Mouse (Mus musculus) kidney, postnatal 36 days (tissue): ENCODE measurements around the gene Ubap2.

Source experiments
- DNase-seq, 2 experiments: peaks; one replicate each; pipeline ENCODE4 v3.0.0; 2021 to 2022; ENCODE audit warnings: mixed read lengths in 2 of 2

Ubap2 gene

DNA sequence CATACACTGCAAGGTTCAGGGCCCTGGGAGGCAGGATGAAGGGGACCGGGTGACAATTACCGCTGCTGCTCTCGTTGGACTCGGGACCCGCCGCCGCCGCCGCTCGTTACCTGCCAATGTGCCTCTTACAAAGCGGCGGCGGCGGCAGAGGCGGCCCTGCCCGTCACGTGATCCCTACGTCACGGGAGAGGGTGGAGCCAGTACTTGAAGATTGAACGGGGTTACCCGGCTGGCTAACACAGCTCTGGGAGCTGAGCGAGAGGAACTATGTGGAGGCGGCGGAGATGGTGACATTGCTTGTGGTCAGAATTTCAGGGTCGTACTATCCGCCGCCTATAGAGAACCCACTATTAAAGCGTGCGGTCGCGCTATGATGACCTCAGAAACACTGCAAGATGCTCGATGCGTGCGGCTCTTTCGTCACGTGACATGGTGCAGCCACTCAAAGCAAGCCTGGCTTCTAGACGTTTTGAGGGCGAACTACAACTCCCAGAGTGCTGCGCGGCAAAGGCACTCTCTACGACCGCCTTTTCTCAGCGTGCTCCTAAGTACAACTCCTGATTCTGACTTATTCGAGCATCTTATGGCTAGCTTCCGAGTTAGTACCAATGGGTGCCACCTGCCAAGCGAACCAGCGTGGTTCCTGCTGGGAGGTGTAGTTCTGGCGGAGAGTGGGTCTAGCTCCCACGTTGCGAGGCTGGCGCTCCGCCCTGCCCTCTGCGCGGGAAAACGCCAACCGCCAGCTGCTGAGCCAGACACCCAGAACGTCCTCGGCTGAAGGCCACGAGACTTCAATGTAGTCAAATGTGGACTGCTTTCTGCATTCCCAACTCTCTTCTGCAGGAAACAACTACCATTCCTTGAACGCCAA, at the start of gene Ubap2:
Gene Ubap2 (minus strand): TSS at position 165 of the 871 bp plus-strand sequence.
- peak; percentile 99 for DNase-seq

DNA sequence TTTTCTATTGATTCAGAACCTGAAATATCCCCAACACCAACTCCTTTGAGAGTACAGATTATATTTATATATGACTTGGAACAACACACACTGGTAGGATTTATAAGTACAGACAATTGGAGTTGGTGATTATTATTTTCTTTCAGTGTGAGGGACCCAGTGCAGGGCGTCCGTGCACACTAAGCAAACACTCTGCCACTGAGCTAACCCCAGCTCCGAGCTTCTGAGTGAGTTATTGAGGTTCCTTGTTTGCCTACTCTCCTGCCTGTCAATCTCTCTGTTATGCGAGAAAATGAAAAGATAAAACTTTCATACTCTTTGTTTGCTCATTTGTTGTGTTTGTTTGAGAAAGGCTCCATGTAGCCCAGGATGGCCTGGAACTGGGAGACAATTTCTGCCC, 46.0 kb upstream of the Ubap2 start:
- DNase-seq = no peak

DNA sequence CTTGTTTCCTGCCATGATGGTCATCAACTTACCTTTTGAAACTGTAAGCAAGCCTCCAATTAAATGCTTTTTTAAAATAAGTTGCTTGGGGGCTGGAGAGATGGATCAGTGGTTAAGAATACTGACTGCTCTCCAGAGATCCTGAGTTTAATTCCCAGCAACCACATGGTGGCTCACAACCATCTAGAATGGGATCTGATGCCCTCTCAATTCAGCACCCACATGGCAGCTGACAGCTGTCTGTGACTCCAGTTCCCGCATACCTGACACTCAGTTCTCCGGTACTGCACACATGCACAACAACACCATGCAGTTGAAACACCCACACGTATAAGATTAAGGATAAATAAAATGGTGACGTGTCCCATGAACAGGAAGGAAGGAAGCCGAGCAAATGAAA, 43.3 kb upstream of the Ubap2 start:
- peak in 1 of 2 experiments; percentile 24 for DNase-seq

DNA sequence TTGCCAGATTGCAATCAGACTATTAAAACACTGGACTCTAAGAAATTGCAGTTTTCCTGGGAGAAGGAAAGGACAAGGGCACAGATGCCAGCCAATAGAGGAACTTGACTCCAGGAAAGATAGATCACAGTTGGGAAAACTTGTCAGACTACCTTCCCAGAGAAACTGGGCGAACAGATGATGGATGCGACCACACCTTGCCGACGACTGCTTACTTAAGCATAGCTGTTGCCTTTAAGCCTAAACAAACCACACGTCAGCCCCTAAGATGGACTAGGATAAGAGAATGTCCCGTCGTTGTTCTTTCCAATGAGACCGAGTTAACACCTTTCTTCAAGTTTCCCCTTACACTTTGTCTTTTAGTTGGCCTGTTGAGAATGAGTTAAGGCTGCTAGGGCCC, 40.2 kb upstream of the Ubap2 start:
- peak in 1 of 2 experiments; percentile 19 for DNase-seq

DNA sequence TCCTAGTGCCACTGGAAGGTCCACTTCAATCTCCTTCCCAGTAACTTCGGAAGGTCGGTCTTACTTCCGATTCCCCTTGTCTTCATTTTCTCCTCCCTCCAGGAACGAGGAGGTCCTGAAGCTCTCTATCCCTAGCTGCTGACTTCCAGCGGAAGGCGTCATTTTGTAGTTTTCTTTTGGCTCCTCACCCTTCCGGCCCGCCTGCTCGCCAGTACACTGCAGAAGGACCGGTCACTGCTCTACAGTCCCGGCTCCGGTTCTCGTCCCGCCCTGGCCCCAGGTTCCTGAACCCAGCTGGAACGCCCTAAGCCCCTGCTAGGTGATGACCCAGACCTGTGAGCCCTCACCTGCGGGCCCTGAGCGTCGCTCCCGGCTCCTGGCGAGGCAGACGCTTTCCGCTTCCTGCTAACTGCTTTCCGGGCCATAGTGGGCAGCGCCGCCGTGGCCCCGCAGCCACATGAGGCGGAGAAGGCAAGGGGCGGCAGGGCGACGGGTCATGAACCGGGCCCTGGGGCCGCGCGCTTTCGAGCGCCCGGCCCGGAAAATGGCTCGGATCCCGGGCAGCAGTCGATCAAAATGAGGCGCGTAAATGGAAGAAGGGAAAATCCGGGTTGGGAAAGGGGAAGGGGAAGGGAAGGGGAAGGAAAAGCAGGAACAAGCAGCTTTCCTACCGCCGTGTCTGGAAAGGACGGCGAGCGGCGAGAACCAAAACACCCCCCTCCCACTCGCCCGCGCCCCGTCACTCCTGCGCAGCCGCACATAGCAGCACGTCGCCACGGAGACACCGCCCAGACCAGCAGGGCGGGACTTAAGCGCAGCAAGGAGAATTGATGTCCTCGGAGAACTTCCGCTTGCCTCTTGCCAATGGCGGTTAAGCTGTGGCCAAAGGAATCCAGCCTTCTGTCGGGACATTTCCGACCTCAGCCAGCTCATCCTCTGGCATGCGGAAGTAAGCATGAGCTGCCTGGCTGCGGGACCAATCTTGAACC, 39.5 kb upstream of the Ubap2 start, which contains the start of gene Dcaf12:
Gene Dcaf12 (minus strand): TSS at position 749 of the 989 bp plus-strand sequence.
- DNase-seq = peak; percentile 97 to 98

DNA sequence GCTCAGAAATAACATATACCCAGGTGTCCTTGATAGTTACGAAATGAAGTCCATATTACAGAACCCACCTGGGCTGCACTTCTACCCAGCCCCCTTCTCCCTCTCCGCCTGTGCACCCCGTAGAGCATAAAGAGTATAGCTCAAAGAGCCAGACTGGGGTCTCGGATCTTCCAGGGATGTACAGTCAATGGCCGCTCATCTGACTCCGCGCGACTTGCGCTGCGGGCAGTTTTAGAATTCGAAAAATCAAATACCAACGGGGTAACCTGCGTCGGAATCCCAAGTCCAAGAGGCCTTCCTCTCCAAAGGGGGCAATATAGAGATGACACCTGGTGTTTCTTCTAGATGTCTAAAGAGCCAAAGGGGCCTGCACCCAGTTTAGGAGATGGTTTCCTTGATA, 38.8 kb upstream of the Ubap2 start:
- peak in 1 of 2 experiments; percentile 15 for DNase-seq

DNA sequence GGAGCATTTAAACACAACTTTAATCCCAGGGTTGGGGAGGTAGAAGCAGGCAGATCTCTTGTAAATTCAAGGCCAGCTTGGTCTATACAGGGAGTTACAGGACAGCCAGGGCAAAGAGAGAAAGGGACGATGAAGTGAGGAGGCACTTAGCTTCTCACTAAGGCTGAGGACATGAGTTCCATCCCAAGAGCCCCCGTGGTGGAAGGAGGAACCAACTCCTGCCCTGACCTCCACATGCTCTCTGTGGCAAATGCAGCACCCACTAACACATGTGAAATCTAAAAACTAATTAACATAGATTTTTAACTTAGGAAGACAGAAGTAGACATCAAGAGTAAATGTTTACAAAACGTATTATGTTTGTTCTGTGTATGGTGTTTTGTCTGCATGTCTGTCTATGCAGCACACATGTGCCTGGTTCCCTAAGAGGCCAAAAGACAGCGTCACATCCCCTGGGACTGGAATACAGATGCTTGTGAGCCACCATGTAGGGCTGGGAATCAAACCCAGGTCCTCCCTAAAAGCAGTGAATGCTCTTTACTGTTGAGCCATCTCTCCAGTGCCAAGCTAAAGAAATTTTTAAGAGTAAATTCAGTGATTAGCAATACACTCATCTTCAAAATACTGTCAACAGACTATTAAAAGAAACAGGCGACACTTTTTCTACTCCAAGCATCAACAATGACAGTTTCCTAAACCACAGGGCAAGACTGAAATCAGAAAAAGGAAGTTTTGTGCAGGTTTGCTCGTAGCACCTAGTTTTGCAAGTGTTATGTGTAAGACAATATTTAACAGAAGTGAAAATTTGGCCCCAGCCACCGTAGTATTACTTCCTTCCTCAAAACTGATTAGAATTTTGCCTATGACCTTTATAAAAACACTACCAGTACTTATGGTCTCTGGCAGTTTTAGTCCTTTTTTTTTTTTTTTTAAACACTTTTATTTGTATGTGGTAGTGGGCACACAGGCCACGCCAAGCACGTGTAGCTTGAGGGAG, 35.9 kb upstream of the Ubap2 start:
- DNase-seq = no peak

DNA sequence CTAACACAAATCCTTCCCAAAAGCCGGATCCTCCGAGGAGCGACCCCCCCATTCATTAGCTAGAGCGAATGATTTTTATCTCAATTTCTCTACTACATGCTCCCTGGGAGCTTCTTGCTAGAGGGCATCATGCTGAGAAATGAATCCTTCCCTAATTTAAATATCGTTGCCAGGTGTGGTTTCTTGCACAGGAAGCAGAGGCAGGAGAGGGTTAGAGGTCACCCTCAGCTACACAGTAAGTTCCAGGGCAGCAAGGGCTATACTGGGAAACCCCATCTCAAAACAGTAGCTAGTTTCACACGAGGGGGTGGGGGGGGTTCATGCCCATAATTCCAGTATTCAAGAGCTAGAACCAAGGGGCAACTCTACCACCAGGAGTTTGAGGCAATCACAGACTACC, 32.5 kb upstream of the Ubap2 start:
- no peak for DNase-seq

DNA sequence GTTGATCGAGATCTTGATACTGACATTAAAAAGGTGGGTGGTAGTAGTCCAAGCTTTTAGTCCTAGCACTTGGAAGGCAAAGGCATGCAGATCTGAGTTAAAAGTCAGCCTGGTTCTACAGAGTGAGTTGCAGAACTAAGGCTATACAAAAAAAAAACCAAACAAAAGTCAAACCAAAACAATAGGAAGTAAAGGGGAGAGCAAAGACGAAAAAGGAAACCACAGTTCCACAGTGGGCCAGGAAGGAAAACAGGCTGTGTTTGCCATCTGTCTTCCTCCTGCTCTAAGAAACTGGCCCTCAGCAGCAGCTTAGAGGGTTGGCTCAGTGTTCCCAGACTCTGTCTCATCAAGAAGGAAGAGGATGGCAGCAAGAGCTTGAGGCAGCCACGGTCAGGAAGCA, 29.4 kb upstream of the Ubap2 start:
- no peak for DNase-seq

DNA sequence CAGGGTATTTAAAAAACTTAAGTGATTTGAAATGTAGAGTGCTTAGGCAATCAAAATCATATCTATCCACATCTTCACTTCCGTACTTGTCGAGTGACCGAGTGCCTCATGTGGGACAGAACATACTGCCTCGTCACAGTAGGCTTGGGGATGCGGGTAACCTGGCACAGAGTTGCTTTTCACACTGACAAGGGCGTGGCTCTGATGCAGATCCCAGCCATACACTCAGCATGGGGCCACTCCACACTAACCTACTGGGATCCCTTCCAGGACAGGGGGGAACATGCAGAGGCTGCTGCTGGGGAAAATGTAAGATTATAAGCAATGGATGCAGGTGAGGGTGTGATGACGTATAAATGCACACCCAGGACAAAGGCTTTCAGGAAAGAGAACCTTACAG, 28.7 kb upstream of the Ubap2 start:
- DNase-seq = no peak

DNA sequence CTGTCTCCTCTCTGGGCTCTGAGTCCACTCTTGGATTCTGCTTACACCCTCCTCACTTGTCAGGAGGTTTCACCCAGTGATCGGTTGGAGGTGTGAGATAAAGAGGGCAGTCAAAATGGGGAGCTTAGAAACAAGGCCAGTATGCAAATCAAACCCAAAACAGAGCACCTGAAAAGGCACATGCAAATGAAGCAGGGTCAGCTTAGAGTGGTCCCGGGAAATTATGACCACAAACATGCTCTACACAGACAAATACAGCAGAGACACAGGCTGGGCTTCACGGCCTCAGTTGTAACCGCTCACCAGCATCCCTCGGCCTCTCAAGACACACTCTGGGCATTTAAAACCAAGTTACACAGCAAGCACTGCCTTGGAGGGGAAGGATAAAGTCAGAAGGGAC, 24.0 kb upstream of the Ubap2 start:
- DNase-seq = no peak

DNA sequence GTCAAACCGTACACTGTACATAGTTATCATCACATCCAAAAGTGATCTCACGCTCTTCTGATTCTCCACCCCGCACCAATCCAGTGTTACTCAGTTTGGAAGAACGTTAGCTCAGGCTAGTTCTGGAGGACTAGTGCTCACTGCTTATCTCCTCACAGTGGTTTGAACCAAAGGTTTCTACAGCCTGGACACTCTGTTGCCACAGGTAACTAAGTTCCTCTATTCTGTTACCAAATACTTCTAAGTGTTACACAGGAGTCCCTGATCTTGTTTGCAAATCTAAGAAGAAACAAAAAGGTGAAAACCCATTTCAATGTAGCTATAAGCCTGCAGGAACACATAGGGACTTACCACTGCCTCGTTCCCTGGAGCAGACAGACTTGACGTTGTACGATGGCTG, 21.0 kb upstream of the Ubap2 start:
- no peak for DNase-seq

DNA sequence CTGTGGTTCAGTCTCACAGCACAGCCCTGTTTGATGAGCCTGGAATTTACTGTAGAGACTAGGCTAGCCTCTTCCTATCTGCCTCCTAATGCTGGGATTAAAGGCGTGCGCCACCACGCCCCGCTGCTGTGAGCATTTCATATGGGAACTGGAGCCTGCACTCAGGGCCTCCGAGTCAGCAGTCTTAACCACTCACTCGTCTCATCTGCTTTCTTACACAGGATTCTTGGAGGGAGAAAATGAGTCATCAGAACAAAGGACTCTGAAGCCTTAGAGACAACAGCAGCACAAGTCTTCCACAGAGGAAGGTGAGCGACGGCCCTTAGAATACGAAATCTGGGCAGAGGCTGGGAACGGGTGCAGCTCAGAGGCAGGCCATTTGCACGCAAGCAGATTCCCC, 20.6 kb upstream of the Ubap2 start:
- no peak for DNase-seq

DNA sequence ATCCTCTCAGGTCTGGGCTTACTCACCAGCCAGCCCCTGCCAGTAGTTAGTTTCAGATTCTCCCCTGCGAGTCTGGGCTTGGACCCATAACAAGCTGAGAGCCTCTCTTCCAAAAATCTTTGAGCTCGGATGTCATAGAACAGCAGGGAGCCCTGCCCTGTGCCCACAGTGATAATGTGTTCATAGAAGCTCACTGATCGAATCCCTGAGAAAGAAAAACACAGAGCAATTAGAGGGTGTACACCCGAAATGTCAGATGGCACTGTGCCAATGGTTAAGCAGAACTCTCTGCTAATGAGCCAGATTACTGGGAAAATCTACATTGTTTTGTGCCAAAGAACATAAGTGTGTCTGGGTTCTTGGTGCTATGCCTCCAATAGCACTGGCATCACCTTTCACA, 19.0 kb upstream of the Ubap2 start:
- no peak for DNase-seq

DNA sequence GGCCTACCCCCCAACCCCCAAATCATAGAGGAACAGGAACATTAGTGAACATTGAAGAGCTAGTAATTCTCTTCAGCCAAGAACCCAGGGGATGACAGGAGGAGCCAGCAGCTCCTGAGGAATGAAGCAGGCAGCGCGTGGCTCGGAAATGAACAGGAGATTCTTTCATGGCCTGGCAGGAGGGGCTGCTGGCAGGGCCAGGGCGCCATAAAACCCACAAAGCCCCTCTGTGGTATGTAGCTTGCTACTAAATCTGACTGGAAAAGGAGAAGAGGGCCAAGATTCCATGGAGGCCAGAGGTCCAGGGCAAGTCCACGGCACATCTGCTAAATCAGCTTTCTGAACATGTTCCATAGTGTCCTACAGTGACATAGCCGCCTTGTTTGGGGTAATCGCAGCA, 14.9 kb upstream of the Ubap2 start:
- peak in 1 of 2 experiments; percentile 14 for DNase-seq

DNA sequence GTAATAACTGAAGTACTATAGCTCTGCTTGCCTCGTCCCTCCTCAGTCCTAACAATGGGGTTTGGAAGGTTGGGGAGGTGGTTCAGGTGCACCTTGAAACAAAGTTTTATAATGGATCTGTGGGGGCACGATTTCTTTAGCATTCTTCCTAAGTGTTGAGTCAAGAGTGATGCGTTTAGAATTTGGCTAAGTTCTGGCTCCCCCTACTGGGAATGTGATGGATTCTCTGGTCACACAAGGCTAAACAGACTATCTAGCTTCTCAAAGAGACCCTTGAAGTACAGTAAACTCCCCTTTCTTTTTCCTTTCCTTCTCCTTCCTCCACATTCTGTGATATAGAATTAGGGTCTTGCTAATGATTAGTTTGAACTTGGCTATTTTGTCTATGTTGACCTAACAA, 11.5 kb upstream of the Ubap2 start:
- DNase-seq = peak; percentile 48 to 58

DNA sequence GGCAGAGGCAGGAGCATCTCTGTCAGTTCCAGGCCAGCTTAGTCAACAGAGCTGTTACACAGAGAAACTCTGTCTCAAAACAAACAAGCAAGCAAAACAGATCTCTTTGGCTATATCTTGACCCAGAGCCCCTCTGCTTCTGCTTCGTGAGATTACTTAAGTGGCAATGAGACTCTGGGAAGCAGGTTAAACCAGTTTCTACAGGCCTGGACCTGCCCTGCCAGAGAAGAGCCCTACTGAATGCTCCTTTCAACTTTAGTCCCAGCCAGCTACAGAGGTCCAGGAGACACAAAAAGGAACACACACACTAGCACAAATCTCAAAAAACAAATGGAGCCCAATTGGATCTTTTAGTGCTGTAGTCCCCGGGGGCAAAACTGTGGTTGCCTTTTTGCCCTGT, 9.1 kb upstream of the Ubap2 start:
- no peak for DNase-seq

DNA sequence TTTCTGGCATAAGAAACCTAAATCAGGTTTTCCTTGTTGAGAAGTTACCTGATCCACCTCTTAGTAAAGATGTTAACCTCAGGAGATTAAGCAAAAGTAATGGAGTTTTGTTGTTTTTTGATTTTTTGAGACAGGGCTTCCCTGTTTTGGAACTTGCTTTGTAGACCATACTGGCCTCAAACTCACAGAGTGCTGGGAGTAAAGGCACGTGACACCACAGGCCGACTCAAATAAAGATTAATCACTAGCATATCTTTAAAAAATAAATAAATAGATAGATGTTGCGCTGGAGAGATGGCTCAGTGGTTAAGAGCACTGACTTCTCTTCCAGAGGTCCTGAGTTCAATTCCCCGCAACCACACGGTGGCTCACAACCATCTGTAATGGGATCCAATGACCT, 983 bp upstream of the Ubap2 start:
- DNase-seq = no peak

DNA sequence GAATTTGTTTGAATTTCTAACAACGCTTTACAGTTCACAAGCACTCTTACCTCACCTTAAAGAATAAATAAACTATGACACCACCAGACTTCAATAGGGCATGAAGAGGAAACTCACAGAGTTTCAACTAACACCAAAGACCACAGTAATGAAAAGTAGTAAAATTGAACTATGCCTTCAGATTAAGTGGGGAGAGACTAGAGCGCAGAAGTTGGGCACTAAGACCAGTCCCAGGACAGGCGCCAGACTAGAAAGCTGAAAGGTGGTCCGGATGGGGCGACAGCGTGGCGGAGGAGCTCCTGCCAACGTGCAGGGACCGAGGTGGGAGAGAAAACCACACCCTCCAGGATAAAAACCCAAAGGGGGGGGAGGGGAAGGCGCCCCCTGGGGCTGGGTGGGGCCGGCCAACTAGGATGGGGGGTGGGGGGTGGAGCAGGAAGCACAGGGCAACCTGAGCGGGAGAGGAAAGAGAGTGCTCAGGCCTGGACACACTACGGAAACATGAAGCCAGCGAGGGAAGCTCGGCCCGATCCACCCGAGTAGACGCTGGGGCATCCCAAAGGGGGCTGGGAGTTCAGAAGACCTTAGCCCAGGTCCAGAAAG, 466 bp downstream of the Ubap2 start:
- DNase-seq = no peak

DNA sequence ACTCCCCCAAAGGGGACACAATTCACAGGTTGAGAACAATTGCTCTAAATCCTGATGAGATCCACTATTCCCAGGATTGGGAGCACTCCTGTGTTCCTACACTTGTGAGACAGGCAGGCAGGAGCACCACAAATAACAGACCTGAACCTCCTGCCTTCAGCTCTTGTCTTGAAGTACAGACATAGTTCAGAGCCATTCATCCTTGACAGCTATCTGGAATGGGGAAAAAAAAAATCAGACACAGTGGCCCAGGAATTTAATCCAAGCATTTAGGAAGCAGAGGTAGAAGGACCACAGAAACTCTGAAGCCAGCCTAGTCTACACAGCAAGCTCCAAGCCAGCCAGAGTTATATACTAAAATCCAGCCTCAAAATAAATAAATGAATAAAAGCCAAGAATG, 6.8 kb downstream of the Ubap2 start:
- DNase-seq = peak; percentile 31 to 61

DNA sequence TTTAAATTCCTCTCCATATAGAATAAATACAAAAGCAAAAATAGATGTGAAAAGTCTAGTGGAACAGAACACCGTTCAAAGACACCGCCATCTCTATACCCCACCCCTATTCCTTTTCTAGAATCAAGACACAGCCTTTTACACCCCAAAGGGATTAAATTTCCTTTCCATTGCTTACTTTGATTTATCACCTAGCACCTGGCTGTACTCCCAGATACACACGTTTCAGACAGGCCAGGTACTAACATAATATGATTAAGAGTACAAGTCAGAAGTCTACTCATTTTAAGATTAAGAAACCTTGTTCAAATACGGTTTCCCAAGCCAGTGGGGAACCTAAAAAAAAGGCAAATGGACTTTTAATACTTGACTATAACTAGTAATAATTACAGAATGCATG, 8.6 kb downstream of the Ubap2 start:
- no peak for DNase-seq

DNA sequence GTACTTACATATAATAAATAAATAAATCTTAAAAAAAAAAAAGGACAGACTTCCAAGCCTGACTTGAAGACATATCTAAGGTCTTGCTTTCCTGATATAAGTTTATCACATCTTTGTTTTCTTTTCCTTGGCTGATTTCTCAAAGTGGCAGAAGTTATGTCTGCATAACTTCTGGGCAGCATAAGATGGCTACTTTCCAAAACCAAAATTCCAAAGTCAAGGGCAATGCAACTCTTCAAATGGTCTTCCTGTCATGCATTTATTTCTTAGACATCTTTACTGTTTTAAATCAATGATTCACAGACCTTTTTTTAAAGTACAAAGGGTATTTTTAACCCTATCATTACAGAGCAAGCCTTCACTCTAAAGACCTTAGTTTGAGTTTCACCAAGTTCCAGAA, 14.3 kb downstream of the Ubap2 start:
- no peak for DNase-seq
